Mouse (Mus musculus) frontal cortex, postnatal 10 days (tissue): ENCODE results near the gene Mip.
"Not testable (repeated sequence)": the region's sequence is repeated elsewhere in the genome, so short reads cannot be mapped to it uniquely, and the experiment has no call there.

ENCODE experiments used
- DNase-seq, 2 experiments: peaks; one replicate each; pipeline ENCODE4 v3.0.0; 2022; ENCODE audit warnings: low spot score in 2 of 2, mixed read lengths in 1 of 2

The Mip gene

GRCm38 (mm10) chr10:128247020-128247732 is 21.5 kb downstream of the Mip start:
- DNase-seq = no peak

GRCm38 (mm10) chr10:128250565-128250964 is 24.9 kb downstream of the Mip start:
- no peak for DNase-seq

- no peak for DNase-seq
Measured at GRCm38 (mm10) chr10:128253677-128254255, 28.1 kb downstream of the Mip start, which contains the start of gene Apon. Gene Apon, plus strand, starts transcription at chr10:128254096.

- DNase-seq = no peak
Measured at GRCm38 (mm10) chr10:128255925-128256324, 30.3 kb downstream of the Mip start.

- no peak for DNase-seq
Measured at GRCm38 (mm10) chr10:128256328-128256727, 30.7 kb downstream of the Mip start.

- DNase-seq = no peak
Measured at GRCm38 (mm10) chr10:128258953-128259352, 33.3 kb downstream of the Mip start.

- DNase-seq = no peak
Measured at GRCm38 (mm10) chr10:128259946-128260345, 34.3 kb downstream of the Mip start.

GRCm38 (mm10) chr10:128260376-128260775 is 34.7 kb downstream of the Mip start:
- DNase-seq = not testable (repeated sequence)

GRCm38 (mm10) chr10:128262300-128262699 is 36.7 kb downstream of the Mip start:
- no peak for DNase-seq

- DNase-seq = no peak
Measured at GRCm38 (mm10) chr10:128263393-128264310, 38.0 kb downstream of the Mip start.

- no peak for DNase-seq
Measured at GRCm38 (mm10) chr10:128268371-128268770, 42.7 kb downstream of the Mip start, which contains the start of gene Apof. Gene Apof, plus strand, starts transcription at chr10:128268671.

GRCm38 (mm10) chr10:128269206-128269910 is 43.7 kb downstream of the Mip start:
- no peak for DNase-seq

- peak; percentile 95 to 96 for DNase-seq
Measured at GRCm38 (mm10) chr10:128270287-128270841, 44.7 kb downstream of the Mip start, which contains the start of gene Stat2. Gene Stat2, plus strand, starts transcription at chr10:128270559.

GRCm38 (mm10) chr10:128270866-128271265 is 45.2 kb downstream of the Mip start:
- DNase-seq = no peak

GRCm38 (mm10) chr10:128271883-128272282 is 46.2 kb downstream of the Mip start:
- no peak for DNase-seq

GRCm38 (mm10) chr10:128272819-128273439 is 47.3 kb downstream of the Mip start:
- DNase-seq = not testable (repeated sequence)

- DNase-seq = not testable (repeated sequence)
Measured at GRCm38 (mm10) chr10:128275374-128275773, 49.7 kb downstream of the Mip start.

- DNase-seq = no peak
Measured at GRCm38 (mm10) chr10:128278158-128278557, 52.5 kb downstream of the Mip start.

GRCm38 (mm10) chr10:128280943-128281342 is 55.3 kb downstream of the Mip start:
- no peak for DNase-seq
